Mouse (Mus musculus) midbrain, postnatal 0 days (tissue): Measurements from ENCODE around the gene Zfp663. TPM values are rescaled to one million over a fixed set of nuclear protein-coding genes. Genes with fewer than 3 reads are reported as not detected.

Source experiments
- ATAC-seq: fragments of 200-750 bp; cut with Nextera tagmentation; 2 replicates; pipeline ENCODE4 v1.8.0; 2017; ENCODE audit warnings: moderate number of reproducible peaks, mild to moderate bottlenecking, moderate TSS enrichment, moderate library complexity; ENCODE audit not compliant: low FRiP score
- DNase-seq: peaks from one replicate; pipeline ENCODE4 v3.0.0-alpha.2; 2015; ENCODE audit warnings: low spot score
- H3K27ac ChIP-seq: fragments of 300-500 bp; sonication (generic); 2 replicates; pipeline ENCODE4 v1.5.1; 2014; ENCODE audit warnings: low read depth, mild to moderate bottlenecking, low read length, mixed read lengths
- H3K27me3 ChIP-seq: fragments of 300-500 bp; sonication (generic); 2 replicates; pipeline ENCODE4 v1.6.1; 2014; ENCODE audit warnings: low read length, control low read depth, mixed read lengths; ENCODE audit not compliant: insufficient read depth
- H3K36me3 ChIP-seq: fragments of 300-500 bp; sonication (generic); 2 replicates; pipeline ENCODE4 v1.6.1; 2014; ENCODE audit warnings: low read length, control low read depth, mixed read lengths; ENCODE audit not compliant: insufficient read depth
- H3K4me1 ChIP-seq: fragments of 300-500 bp; sonication (generic); 2 replicates; pipeline ENCODE4 v1.6.1; 2014; ENCODE audit warnings: mild to moderate bottlenecking, control low read depth, antibody characterized with exemption, low read length, mixed read lengths; ENCODE audit not compliant: insufficient read depth
- H3K4me2 ChIP-seq: fragments of 300-500 bp; sonication (generic); 2 replicates; pipeline ENCODE4 v1.6.1; 2014; ENCODE audit warnings: low read depth, mild to moderate bottlenecking, low read length, mixed read lengths; ENCODE audit not compliant: poor library complexity, severe bottlenecking
- H3K4me3 ChIP-seq: fragments of 300-500 bp; sonication (generic); 2 replicates; pipeline ENCODE4 v1.5.1; 2014; ENCODE audit warnings: low read depth, mild to moderate bottlenecking, low read length, moderate library complexity
- H3K9ac ChIP-seq: fragments of 300-500 bp; sonication (generic); replicated peaks from 2 replicates; pipeline ENCODE4 v1.6.1; 2014; ENCODE audit warnings: mild to moderate bottlenecking, low read length, moderate library complexity, mixed read lengths; ENCODE audit not compliant: poor library complexity, severe bottlenecking
- H3K9me3 ChIP-seq: fragments of 300-500 bp; sonication (generic); 2 replicates; pipeline ENCODE4 v1.6.1; 2016; ENCODE audit warnings: low read length, control low read depth
- CTCF ChIP-seq: IDR thresholded peaks from 2 replicates; pipeline ENCODE4 v1.5.1; 2016; ENCODE audit warnings: antibody characterized with exemption, mild to moderate bottlenecking
- whole genome bisulfite sequencing: fragments of 180-500 bp; shearing (Covaris S2); extraction: QIAGEN DNeasy Blood & Tissue Kit; methylation state at CpG from one replicate; pipeline ENCODE4 v1.1.7; 2014; 5-methylcytosine and 5-hydroxymethylcytosine counted together
- polyA plus RNA-seq: library from polyadenylated mRNA; unstranded; fragments of >200 nt; fragmentation: Nextera tagmentation; extraction: Ambion mirVana; gene quantifications from 2 replicates; pipeline ENCODE4 v1.2.1, GENCODE M21; 2015
- total RNA-seq: library from RNA; depleted of rRNA; stranded (reverse); fragments of >200 nt; gene quantifications from 2 replicates; pipeline ENCODE4 v1.2.3, GENCODE M21; 2014

Zfp663 gene
- total and polyA plus RNA-seq, 2 experiments from 2014 or later: 4.3 to 10.2 TPM

GRCm38 (mm10) chr2:165407700-165408301, 39.3 kb upstream of the Zfp663 start:
- ATAC-seq (no peak), DNase-seq (no peak)
- H3K4me1 ChIP-seq: no peaks in the 10 kb centered on the region
- no peak overlapping the region for H3K9ac ChIP-seq
- peak; percentile 68 for TF ChIP-seq CTCF
- no peaks in the 10 kb centered on the region for H3K36me3 ChIP-seq
- 42% methylated on average over 10 of the region's 10 CpGs for WGBS
- no peak overlapping the region for H3K27ac ChIP-seq
- no peak overlapping the region for H3K4me3 ChIP-seq
- H3K9me3 ChIP-seq: no peaks in the 10 kb centered on the region
- no peak overlapping the region for H3K4me2 ChIP-seq
- no peaks in the 10 kb centered on the region for H3K27me3 ChIP-seq

- H3K4me1 ChIP-seq: no peaks in the 10 kb centered on the region
- DNase-seq (no peak), ATAC-seq (no peak)
- H3K36me3 ChIP-seq: no peaks in the 10 kb centered on the region
- H3K27me3 ChIP-seq: no peaks in the 10 kb centered on the region
- H3K27ac ChIP-seq: no peak overlapping the region
- no peak for TF ChIP-seq CTCF
- H3K4me2 ChIP-seq: no peak overlapping the region
- WGBS: 60% methylated on average over 6 of the region's 6 CpGs
- H3K9me3 ChIP-seq: no peaks in the 10 kb centered on the region
- H3K9ac ChIP-seq: no peak overlapping the region
- H3K4me3 ChIP-seq: no peak overlapping the region
Observed at GRCm38 (mm10) chr2:165405351-165405750, 36.8 kb upstream of the Zfp663 start.

- ATAC-seq (no peak), DNase-seq (no peak)
- Histone ChIP-seq H3K9ac (no peak overlapping the region), H3K27me3 (no peaks in the 10 kb centered on the region), H3K9me3 (no peaks in the 10 kb centered on the region), H3K4me1 (no peaks in the 10 kb centered on the region), H3K36me3 (no peaks in the 10 kb centered on the region), H3K27ac (no peak overlapping the region), H3K4me2 (no peak overlapping the region), H3K4me3 (no peak overlapping the region)
- no peak for TF ChIP-seq CTCF
- 74% methylated on average over 9 of the region's 9 CpGs for WGBS
Observed at GRCm38 (mm10) chr2:165404951-165405350, 36.4 kb upstream of the Zfp663 start.

- peaks cover 3% of the 10 kb centered on the region; the same call in 1 of the 2 replicates for H3K4me1 ChIP-seq
- H3K27me3 ChIP-seq: no peaks in the 10 kb centered on the region
- no peak overlapping the region for H3K4me2 ChIP-seq
- WGBS: 67% methylated on average over 13 of the region's 15 CpGs
- H3K27ac ChIP-seq: no peak overlapping the region
- no peaks in the 10 kb centered on the region for H3K9me3 ChIP-seq
- no peak overlapping the region for H3K4me3 ChIP-seq
- no peak for TF ChIP-seq CTCF
- no peaks in the 10 kb centered on the region for H3K36me3 ChIP-seq
- ATAC-seq (no peak), DNase-seq (no peak)
- no peak overlapping the region for H3K9ac ChIP-seq
Observed at GRCm38 (mm10) chr2:165398164-165398785, 29.7 kb upstream of the Zfp663 start.

GRCm38 (mm10) chr2:165397502-165398163, 29.1 kb upstream of the Zfp663 start:
- 64% methylated on average over 23 of the region's 23 CpGs for WGBS
- H3K9me3 ChIP-seq: no peaks in the 10 kb centered on the region
- H3K27ac ChIP-seq: no peak overlapping the region
- peaks cover 3% of the 10 kb centered on the region; the same call in 1 of the 2 replicates for H3K4me1 ChIP-seq
- DNase-seq (peak; percentile 40), ATAC-seq (0 out of 2 replicates have a peak, but pooled peaks have one; percentile 13)
- no peaks in the 10 kb centered on the region for H3K36me3 ChIP-seq
- H3K4me2 ChIP-seq: no peak overlapping the region
- TF ChIP-seq CTCF: no peak
- no peaks in the 10 kb centered on the region for H3K27me3 ChIP-seq
- H3K4me3 ChIP-seq: no peak overlapping the region
- no peak overlapping the region for H3K9ac ChIP-seq
